Mouse (Mus musculus): Measurements from ENCODE around the gene Safb.

DNA sequence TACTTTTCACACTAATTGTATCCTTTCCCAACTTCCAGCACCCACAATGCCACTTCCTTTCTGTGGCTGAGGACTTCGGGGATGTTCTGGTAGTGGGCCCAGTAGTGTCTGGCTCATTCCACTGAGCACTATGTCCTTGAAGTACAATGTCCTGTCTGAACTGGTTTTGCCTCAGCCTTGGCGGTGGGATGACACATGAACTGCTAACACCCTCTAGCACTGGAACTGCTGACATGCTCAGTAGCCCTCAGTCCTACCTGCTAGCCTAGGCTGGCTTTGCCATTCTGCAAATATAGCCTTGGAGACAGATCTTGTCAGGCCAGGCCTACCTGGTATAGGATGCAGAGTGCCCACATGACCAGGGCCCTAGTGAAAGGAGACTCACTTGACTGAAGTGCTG, 22.8 kb upstream of the Safb start:
- TF ChIP-seq POLR2A (IDR thresholded peaks at IDR 0.05; ENCODE audit: low read depth, low read length) (no peak), CTCF (conservative IDR thresholded peaks at IDR 0.05; ENCODE audit: insufficient read depth, insufficient read length, low read depth, low read length) (no peak)

Data from kidney, adult 2 months (tissue).